Mouse (Mus musculus): ENCODE results near the gene Slitrk3.
"Not testable (repeated sequence)": the region's sequence is repeated elsewhere in the genome, so short reads cannot be mapped to it uniquely, and the experiment has no call there.

The Slitrk3 gene

DNA sequence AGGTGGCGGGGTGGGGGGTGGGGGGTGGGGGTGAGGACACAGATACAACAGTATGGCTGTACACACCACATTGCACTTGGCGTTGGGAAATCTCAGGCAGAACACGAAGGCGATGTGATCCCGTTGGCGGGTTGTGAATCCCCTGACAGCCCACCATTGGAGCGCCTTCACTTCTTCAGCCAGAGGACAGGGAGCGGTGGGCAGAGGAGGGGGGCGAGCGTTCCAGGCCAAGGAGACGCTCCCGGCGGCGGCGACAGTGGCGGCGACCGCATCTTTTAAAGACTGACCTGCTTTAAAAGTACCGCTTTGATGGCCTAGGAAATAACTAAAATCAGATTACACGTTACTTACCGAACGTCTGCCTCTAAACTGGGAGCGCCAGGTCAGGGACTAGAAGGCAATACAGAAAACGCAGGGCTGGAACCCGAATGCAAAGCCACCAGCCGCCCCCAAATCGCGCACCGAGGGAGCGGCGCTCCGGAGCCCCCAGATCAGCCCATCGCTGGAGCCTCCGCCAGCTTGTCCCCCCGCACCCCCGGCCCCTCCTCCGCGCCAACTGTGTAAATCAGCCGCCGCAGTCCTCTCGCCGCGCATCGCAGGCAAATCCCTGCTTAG lies at the start of gene Slitrk3:
Slitrk3 (minus strand) TSS at position 607 of the 615 bp plus-strand sequence.
- in situ Hi-C loops (cut with MboI) = no loop called here

DNA sequence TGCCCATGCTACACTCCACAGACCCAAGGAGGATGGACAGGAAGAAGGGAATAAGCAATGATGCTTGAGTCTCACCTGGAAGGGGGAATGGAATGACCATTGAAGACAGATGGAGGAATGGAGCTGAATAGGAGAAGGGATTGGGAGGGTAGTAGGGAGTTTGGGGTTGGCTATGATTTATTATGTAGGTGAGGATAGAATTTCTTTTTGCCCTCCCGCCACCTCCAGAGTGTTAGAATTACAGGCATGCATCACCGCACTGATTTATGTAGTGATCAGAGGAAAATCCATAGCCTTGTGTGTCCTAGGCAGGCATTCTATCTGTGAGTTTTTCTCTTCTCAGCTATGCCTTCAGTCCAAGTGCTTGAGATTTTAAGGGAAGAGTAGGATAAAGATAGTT lies 36.8 kb upstream of the Slitrk3 start:
- in situ Hi-C loops (cut with MboI) = not testable (repeated sequence)

DNA sequence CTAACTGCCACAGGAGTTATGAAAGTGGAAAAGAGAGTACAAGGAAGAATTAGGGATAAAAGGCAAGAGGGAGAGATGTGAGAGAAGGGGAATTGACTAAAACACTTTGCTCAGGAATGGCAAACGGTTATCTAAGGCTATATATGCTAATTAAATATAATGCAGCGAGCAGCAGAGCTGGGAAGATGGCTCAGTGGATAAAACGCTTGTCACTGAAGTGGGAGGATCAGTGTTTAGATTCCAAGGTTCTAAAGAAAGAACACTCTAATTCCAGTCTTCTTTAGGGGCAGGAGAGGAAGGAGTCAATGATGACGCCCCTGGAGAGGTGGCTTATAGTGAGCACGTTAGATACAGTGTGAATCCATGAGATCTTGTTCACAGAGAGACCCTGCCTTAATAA lies 27.0 kb upstream of the Slitrk3 start:
- in situ Hi-C loops (cut with MboI) = no loop called here

DNA sequence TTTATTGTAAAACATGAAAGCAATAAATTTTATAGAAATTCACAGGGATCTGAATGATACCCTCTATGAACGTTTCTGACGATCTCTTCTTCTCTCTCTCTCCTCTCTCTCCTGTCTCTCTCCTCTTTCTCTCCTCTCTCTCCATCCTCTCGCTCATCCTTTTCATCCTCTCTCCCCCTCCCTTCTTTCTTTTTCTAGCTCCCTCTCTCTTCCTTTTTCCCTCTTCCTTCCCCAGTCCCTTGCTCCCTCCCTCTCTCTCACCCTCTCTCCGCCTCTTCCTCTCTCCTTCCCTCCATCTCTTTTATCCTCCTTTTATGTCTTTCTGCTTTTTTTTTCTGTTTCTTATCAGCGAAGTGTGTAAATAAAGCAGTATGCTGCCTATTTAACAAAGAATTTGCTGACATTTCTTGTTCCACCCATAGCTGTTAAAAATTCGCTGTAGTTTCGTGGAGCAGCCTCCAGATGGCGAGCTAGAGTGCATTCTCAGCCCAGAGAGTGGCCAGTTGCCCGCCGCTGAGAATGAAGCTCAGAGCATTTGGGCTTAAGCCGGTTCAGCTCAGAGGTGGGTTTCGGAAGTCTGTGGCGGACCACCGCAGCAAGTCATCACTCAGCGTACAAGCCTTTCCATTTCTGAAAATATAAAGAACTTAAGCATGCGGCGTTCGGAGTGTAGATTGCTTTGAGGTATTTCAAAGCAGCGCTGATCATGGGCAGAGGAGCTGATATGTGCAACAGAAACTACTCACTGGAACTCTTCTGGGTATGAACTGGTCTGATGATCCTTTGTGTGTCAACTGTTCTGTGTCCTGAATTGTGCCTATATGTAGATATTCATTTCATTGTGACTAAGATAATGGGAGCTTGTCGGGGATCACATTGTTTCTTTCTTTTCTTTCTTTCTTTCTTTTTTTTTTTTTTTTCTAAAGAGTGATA lies 8.5 kb upstream of the Slitrk3 start:
- in situ Hi-C loops (cut with MboI) = no loop called here

DNA sequence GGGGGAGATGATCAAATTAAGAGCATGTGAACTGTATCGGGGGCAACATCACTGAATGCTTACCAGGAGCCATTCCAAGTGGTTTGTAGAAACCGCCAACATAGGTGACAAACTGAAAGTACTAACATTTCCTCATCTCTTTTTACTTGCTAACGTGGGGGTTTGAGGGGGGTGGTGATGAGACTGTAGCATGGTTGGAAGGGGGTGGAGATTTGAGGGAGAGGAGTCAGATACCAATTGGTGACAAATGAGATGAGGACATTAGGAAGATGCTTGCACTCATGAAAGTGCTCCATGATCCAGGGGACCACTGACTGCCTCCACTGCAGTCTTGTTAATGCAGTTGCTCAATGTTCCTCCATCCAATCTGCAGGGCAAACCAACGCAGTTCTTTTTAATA lies 587 bp upstream of the Slitrk3 start:
- in situ Hi-C loops (cut with MboI) = no loop called here

DNA sequence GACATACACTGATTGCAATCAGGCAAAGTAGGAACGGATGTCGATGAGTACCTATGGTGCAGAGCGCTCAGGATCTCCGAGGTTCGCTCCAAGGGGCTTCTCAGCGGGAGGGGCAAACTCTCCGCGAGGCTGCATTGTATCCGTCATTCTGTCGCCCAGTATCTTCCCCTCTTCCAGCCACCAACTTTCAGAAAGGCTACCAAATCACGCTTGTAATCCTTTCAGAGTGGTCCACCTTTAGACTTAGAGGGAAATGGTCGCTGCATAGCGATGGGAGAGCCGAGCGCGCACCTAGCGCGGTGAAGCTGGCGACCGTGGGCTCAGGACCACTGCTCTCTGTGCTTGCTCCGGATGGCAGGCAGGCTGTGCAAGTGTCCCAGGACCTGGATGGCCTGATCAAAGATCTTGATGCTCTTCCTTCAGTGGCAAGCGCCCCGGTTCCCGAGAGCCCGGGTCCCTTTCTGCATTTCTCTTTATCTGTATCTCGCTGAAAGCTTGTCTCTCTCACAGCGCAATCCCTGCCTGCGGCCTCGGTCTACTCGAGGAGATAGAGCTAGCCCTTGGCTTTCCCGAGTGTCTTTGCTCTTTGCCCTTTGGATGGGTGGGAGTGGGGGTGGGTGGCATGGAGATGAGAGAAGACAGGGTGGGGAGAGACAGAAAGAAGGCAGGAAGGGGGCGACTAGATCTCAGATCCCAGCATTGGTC lies 959 bp downstream of the Slitrk3 start:
- in situ Hi-C loops (cut with MboI) = no loop called here

DNA sequence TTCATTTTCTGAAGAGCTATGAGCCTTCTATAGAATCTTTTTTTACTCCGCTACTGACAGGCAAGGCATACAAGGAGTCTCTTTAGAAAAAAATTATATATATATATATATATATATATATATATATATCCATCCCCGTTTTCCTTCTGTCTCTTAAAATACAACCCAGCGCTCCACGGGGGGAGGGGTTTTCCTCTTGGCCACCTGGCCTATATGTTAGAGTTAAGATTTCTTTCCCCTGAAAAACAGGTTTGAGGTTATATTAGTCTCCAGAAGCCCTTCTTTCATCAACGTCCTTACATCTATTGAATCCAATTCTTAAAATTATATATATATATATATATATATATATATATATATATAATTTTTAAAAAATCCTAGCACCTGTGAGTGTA lies 1.6 kb downstream of the Slitrk3 start:
- in situ Hi-C loops (cut with MboI) = no loop called here

DNA sequence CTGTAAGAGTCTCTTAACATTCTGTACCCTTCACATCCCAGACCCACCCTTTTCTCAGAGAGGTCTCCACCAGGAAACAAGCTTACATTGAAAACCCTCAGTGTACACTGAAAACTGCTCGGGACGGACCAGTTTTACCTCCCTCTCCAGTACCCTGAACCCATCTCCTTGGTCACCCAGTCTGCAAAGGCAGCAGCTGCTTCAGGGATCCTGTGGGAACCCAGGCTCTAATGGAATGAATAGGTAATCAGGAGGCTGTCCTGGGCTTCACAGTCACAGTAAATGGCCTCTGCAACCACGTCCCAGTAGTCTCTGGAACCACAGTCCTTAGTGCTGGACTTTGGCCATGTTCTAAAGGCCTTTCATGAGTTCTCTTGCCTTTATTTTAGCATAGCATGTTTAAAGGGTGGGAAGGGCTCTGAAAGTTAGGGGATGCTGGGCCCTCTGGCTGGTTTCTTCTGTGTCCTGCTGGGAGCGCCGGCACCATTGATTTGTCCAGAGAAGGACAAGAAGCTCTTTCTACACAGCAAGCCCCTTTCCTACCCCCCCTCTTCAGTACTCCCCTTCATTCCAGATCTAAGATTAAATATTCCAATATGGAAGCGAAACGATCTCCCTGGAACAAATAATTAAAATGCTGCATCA lies 2.1 kb downstream of the Slitrk3 start:
- in situ Hi-C loops (cut with MboI) = no loop called here

DNA sequence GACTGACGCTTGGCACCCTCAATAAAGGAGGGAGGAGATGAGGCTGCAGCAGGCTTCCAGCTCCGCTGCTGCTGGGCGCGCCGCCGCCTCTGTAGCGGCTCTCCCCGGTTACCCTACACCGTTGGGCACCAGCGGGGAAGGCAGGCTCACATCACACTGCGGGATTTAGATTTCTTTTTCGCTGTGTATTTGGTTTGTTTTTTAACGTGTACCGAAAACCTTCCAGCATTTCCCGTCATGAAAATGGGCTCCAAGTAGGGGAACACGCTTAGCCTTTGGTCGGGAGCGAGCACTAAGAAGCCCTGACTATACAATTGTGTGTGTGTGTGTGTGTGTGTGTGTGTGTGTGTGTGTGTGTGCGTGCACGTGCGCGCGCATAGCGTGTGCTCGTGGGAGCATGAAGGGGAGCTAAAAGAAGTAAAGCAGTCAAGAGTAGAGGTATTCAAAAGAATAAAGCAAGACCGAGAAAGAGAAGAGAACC lies 4.1 kb downstream of the Slitrk3 start:
- in situ Hi-C loops (cut with MboI) = no loop called here

DNA sequence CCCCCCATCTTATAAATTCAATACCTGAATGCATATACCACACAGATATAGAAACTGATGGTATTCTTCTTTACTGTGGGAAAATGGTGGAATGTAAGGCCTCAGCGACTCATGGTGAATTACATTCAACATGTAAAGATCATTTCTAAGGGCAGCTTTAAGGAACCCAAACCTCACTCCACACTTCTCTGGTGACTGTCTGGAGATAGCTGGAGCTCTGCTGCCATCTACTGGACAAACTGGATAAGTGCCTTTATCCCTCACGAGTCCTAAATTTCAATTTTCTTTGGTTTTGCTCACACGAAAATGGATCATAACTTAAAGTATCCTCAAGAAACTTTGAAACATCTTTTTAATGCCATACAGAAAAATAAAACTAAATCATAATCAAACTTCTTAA lies 11.4 kb downstream of the Slitrk3 start:
- in situ Hi-C loops (cut with MboI) = no loop called here

DNA sequence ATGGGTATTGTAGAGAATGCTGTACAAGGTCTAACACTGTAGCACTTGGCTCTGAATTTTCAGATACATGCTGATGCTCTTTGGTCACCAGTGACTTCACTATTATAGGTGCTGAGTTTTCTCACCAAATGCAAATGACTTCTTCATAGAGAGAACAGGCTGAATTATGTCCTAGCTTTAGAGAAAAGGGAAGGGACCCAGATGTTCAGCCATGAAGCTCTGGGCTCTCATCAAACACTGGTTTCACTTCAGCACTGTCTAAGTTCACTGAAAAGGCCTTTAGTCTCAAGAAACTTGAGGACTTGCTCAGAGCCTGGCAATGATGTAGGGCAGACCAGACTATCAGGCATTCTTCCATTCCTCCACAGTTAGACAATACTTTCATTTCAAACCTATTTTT lies 15.3 kb downstream of the Slitrk3 start:
- in situ Hi-C loops (cut with MboI) = no loop called here

DNA sequence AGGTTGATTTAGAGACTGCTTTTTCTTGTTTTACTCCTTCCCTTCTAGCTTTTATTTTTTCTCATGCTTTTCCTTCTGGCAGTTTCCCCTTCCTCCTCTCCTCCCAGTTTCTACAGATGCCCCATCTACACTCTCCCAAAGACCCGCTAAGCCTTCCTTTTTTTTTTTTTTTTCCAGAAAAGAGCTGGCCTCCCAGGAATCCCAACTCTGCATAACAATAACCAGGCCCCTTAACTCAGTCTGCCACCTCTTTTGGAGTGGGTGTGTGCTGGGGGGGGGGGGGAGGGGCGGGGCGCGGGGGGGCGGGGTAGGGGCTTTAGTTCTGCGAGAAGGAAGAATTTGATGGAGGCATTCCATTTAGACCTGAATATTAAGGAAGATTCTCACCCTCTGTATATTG lies 51.6 kb downstream of the Slitrk3 start:
- in situ Hi-C loops (cut with MboI) = no loop called here

DNA sequence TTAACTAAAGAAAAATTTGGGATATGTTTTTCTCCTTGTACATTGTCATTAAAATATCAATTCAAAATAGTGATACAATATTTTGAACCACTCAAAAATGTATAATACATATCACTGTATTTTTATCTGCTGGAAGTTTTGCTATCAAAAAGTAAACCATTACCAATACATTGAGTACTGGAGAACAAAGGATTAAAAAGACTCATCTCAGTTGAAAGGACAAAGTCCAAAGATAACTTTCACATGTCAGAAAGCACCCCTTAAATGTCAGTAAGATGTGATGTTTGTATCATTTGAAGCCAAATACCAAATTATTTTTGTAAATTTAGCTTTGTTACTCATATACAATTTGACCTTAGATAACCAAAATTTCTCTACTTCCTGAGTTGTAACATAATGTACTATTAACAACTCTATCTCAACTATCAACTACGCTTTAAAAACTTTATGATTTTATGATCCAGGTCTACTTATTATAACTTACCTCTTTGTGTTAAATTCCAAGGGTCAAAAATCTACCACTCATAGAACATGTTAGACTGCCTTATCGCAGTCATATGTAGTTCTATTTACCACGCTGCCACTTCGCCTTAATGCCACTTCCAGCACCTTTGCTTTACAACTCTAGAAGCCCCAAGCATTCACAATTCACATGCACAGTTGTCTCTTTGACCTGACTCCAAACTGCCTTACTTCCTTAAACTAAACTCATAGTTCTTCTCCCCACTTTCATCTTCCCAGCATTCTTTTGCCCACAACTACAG lies 54.5 kb downstream of the Slitrk3 start:
- in situ Hi-C loops (cut with MboI) = no loop called here

DNA sequence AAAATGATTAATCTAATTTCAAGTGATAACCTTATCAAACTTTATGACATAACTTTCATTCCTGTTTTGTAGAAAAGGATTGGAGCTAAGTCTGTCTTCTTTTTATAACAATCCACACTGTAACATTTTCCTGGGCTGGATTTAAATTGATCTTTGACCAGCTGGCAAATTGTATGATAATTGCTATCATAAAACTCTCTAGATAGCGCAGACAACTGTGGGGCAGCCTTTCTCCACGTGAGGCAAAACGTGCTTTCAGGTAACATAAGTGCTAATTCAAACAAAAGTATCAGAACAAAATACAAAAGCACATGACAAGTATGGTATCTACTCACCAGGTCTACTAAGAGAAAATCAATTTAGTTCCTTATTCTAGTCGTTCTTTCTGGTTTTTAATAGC lies 60.1 kb downstream of the Slitrk3 start:
- in situ Hi-C loops (cut with MboI) = no loop called here

Data from mature B cell (primary cell).